Mouse (Mus musculus) cerebellum, adult 2 months (tissue): ENCODE data around the gene Plekha6.

Experiments used
- CTCF ChIP-seq: fragments of 200-500 bp; IDR thresholded peaks from 2 replicates; pipeline ENCODE4 v1.5.1; 2011; ENCODE audit warnings: low read depth, mild to moderate bottlenecking, control low read depth, low read length, moderate library complexity, borderline replicate concordance; ENCODE audit not compliant: insufficient read depth
- POLR2A ChIP-seq: fragments of 200-500 bp; IDR thresholded peaks from 2 replicates; pipeline ENCODE4 v1.6.1; 2011; ENCODE audit warnings: low read length, control low read depth, borderline replicate concordance; ENCODE audit not compliant: insufficient read depth

- TF ChIP-seq CTCF = no peak
- TF ChIP-seq POLR2A = no peak
These were observed 159.3 kb downstream of the Plekha6 start for GRCm38 (mm10) chr1:133323333-133323732.
